In the genomic region with DNA sequence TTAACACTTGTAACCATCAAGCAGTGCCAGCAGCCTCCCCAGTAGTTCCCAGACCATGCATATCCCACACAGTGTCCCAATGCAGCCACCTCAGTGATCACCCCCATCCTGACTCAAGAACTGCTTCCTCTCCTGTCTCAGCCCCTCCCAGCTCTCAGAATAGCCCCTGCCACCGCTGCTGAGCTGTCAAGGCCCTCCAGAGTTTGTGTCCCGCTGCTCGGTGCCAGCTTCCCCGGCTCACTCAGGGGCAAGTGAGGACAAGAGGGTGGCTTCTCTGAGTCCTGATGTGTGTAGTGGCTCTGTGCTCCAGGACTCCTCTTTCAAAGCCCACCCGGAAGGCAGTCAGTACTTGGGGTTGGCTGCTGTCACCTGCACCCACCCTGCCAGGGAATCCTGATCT, we compare ENCODE assay signal across 13 mouse cellular contexts. TPM values are rescaled to one million over a fixed set of nuclear protein-coding genes. Genes with fewer than 3 reads are reported as not detected.
DNase-seq lines count a peak whose midpoint lies in the region.
"Had no signal": no experiment of that assay in that cellular context is flagged by ENCODE, and none has a peak within 500 bp of the region (broad histone marks: within the 10 kb centered on the region; RNA-seq: fewer than 3 reads in every experiment).

No protein-coding gene starts in this region.

- DNase-seq in heart, adult 11 months = peak; percentile 97
- no peak for DNase-seq in heart, postnatal 36 days
- peak; percentile 21 for DNase-seq in lung, postnatal 10 days
- DNase-seq in lung, adult 18-20 months = no peak
- peak; percentile 49 to 57 for DNase-seq in heart, postnatal 14 days
- no peak for DNase-seq in right cerebral cortex, postnatal 14 days
- DNase-seq in thymus, postnatal 25 days = no peak
- DNase-seq: cerebellum, adult 18-20 months; cerebellum, postnatal 14 days; kidney, adult 11 months; kidney, postnatal 4 days; lung, adult 2 months had no signal

- intact Hi-C loops in heart, postnatal 36 days (cut with DNase I) = no loop called here
- intact Hi-C loops in heart, postnatal 14 days (cut with DNase I) = no loop called here

RNA-seq across cellular contexts. Expression of a gene that starts 3.3 kb away (rescaled TPM):
- 1 to 10 TPM; 2.3 to 4.6 TPM for total RNA-seq in heart, postnatal 36 days (2021)
- total RNA-seq in heart, postnatal 14 days (2021) = 1 to 10 TPM; 6.1 to 7.2 TPM
- total RNA-seq: neutrophil, adult 5-6 weeks had no signal

Comparison
In these comparisons a context has a peak if more than half of its experiments do, and no peak if none do; other contexts are left out.
1. DNase-seq: peak in heart, adult 11 months (single experiment), lung, postnatal 10 days (single experiment) and heart, postnatal 14 days (2 of 2); none in heart, postnatal 36 days (0 of 2), lung, adult 18-20 months (0 of 2), right cerebral cortex, postnatal 14 days (single experiment) and thymus, postnatal 25 days (single experiment).